Mouse (Mus musculus) induced T-regulatory cell, adult 2 months (primary cell): ENCODE data around the gene Mief1.
A peak's percentile ranks its signal among the peaks of the same experiment; 100 is the strongest.

Experiments used
- DNase-seq: peaks from one replicate; pipeline ENCODE4 v3.0.0-alpha.2; 2012; ENCODE audit warnings: low read depth

Gene Mief1

DNA sequence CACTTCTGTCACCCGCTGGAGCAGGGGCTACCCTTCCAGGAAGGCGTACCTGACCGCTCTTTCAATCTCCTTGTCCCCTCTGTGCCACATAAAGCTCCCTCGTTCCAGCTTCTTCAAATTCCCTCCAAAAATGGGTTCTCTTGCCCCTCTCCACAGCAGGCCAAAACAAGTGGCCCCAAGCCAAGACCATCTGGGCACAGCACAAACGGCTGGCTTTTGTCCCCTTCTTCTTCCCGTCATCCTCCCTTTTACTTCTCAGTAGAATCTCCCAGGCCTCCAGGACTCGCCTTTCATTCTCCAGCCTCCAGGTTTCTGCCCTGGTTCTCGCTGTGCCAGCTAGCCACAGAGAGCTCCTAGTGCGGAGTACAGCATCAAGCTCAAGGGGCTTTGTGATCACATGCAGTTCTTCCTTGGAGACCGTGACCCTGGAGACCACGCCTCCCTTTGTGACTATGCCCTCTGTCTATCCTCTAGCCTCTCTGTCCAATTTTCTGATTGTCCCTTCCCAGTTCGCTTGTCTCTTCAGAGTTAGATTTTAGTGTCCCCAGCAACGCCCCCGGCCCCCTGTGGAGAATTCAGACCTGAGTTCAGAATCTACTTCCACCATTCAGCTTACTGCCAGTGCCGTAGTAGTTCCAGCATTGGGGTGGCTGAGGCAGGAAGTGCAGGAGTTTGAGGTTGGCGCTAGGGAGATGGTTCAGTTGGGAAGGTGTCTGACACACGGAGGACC is 5.6 kb upstream of the Mief1 start:
- DNase-seq, result no peak

DNA sequence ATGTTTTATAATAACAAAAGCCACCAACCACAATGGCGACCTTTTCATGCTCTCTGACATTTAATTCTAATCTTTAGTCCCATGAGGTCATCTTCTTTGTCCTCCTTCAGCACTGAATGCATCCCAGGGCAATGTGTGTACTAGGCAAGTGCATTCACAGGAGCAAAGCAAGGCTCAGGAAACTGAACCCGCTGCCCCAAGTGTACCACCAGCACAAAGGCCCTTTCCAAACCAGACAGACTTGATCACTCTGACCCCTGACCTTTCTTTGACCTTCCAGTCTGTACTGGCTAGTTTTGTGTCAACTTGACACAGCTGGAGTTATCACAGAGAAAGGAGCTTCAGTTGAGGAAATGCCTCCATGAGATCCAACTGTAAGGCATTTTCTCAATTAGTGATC is 1.5 kb upstream of the Mief1 start:
- peak; percentile 30 for DNase-seq

DNA sequence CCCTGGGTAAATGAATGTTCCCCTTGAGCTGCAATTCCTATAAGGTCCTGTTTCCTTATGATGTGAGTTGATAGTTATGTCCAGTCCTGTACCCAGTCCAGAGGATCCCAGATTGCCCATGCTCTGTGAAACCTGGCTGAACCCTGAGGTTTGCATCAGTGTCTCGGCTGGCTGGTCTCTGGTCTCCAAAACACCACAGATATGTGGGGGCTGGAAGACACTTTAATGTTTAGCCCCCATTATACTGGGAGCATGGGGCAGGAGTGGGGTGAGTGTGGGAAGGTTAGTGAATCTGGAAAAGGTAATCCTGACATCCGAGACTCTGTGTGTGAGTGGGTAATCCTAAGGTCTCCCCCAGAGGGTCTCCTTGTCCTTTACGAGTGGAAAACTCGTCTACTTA is 765 bp upstream of the Mief1 start:
- DNase-seq, result no peak

DNA sequence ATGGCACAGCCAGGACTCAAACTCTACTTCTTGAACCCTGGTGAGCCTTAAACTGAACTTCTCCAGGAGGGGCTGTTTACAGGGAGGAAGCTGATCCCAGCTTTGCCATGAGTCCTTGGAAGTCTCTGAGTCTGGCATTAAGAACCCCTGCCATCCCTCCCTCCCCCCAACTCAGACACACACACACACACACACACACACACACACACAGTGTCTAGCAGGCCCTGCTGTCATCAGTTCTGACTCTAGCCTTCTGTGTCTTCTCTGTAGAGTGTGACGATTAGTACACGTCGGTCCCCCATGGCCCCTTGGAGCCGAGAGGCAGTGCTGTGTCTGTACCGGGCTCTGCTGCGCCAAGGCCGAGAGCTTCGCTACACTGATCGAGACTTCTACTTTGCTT is 1.7 kb downstream of the Mief1 start, which contains the start of gene AC140267.1:
AC140267.1 (plus strand) TSS at position 301 of the 400 bp plus-strand sequence.
- DNase-seq, result no peak

DNA sequence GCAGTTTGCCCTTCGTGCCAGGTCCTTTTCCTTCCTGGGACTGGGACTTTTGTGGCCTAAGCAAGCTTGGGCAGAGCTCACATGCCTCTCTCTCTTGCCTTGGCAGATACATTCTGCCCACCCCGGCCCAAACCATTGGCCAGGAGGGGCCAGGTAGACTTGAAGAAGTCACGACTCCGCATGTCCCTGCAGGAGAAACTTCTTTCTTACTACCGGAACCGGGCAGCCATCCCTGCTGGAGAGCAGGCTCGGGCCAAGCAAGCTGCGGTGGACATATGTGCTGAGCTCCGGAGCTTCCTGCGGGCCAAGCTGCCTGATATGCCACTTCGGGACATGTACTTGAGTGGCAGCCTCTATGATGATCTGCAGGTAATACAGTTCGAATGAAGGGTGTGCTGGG is 14.3 kb downstream of the Mief1 start:
- DNase-seq, result no peak

DNA sequence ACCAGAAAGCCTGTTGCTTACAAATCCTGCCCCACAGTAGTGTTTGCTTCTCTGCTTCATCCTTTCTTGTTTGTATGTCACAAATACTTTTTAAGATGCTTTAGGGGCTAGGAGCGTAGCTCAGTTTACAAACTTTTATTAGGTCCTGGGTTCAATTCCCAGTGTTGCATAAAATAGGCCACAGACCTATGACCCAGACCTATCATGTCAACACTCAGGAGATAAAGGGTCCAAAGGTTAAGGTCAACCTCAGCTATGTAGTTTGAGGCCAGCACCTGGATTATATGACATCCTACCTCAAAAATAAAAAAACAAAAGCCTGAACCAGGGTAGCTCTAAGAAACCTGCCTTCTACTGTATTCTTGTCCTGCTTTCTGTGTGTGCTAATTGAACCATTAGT is 14.8 kb downstream of the Mief1 start:
- no peak for DNase-seq

DNA sequence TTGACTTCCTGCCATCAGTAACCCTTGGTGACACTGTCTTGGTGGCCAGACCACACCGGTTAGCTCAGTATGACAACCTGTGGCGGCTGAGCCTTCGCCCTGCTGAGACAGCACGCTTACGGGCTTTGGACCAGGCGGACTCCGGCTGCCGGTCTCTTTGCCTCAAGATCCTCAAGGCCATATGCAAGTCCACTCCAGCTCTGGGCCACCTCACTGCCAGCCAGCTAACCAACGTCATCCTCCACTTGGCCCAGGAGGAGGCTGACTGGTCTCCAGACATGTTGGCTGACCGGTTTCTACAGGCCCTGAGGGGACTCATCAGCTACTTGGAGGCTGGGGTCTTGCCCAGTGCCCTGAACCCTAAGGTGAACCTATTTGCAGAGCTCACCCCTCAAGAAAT is 15.9 kb downstream of the Mief1 start:
- no peak for DNase-seq

DNA sequence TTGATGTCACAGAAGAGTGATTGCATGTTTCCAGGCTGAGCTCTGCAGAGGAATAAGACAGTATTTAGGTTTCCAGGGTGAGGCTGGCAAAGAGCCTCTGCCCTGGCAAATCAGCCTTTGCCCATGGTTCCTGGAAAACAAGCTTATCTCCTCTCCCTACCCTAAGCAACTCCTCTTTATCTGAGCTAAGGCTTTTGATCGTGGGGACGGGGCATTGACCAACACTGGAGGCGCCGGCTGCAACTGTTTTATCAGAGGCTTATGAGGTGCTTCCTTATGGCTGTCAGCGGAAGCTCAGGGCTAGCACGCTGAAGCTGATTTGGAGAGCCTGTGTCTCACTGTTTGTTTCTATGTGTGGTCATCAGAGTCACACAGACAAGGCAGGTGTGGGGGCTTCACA is 16.8 kb downstream of the Mief1 start:
- no peak for DNase-seq

DNA sequence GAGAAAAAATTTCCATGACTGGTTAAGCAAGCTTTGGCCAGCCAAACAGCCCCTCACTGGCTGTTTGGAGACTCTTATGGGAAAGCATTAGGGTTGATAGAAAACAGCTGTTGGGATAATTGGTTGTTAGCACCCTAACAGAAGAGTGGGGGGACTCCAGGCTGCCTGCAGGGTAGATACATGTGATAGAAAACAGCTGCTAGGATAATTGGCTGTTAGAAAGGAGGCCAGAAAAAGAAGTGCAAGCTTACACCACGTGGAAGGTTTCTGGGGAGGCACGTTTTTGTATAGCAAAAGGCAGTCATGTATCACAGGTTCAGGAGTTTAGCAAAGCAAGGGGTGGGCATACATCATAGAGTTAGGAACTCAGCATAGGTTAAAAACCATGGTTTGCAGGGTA is 19.7 kb downstream of the Mief1 start:
- DNase-seq, result no peak

DNA sequence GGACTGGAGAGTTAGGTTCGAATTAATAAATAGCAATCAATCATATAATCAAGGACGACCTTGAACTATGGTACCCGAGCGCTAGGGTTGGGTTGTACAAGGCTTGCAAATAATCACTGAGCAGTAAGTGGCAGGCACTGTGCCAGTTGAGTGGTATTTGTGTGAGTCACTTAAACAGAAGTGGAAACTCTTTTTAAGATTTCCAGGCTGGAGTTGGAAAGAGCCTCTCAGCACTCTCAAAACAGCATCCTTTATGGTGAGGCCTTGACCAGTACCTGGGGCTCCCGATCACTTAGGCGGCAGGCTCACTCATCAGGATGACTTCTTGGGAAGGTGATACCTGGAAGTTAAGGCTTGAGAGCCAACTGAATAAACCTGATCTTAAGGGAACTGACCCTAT is 20.4 kb downstream of the Mief1 start:
- DNase-seq, result no peak

DNA sequence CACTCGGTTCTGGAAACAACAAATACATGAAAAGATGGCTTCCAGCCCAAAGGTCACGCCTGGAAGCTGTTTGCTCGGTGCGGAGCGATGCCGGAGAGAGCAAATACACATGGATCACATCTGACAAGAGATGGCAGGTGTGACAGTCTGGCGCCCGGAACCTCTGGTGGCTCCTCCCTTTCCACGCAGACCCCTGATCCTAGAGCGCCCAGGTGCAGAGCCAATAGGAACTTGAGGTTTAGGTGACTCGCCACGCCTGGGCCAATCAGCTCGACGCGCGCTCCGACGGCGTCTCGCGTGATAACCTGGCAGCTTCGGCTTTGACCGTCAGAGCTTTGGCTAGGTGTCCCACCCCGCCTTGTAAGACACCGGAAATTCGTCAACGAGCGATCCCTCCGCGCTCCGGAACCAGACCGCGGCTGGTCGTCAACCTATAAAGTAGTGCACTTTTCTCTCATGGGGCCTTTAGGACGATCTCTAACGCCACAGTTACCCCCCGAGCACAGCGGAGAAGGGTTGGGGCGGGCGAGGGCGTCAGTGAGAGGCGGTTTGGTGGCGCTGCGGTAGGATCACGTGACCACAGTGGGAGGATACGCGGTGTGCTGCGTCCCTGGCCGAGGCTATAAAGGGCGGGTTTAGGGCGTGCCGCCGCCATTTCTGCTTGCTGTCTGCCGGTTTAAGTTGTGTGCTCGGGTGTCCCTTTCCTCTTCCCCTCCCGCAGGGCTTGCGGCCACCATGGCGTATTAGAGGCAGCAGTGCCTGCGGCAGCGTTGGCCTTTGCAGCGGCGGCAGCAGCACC is 21.2 kb downstream of the Mief1 start, which contains the start of gene Atf4:
Atf4 (plus strand) TSS at position 338 of the 799 bp plus-strand sequence.
- peak; percentile 99 for DNase-seq

DNA sequence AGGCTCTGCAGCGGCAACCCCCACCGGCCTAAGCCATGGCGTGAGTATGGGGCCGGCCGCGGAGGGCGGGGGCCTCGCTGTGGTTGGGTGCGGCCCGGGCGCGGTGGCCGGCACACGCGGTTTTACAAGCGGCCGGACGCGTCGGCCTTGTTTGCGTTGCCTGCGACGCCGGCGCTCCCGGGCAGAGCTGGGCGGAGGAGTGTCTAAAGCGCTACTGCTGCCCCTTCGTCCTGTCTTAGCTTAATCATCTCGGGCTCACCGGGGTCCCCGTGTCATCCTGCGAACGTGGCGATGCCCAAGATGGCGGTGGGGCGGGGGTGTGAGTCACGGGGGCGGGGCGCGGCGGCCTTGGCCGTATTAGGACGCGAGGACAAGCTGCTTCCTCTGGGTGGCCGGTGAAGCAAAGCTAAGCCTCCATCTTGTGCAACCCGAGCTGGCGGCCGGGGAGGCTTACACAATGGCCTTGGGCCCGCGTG is 21.9 kb downstream of the Mief1 start:
- DNase-seq, result peak; percentile 85

DNA sequence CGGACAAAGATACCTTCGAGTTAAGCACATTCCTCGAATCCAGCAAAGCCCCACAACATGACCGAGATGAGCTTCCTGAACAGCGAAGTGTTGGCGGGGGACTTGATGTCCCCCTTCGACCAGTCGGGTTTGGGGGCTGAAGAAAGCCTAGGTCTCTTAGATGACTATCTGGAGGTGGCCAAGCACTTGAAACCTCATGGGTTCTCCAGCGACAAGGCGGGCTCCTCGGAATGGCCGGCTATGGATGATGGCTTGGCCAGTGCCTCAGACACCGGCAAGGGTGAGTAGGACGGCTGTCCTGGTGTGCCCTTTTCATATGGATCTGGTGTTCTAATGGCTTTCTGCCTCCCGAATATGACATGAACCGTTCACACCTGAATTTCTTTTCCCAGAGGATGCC is 22.4 kb downstream of the Mief1 start:
- DNase-seq, result no peak

DNA sequence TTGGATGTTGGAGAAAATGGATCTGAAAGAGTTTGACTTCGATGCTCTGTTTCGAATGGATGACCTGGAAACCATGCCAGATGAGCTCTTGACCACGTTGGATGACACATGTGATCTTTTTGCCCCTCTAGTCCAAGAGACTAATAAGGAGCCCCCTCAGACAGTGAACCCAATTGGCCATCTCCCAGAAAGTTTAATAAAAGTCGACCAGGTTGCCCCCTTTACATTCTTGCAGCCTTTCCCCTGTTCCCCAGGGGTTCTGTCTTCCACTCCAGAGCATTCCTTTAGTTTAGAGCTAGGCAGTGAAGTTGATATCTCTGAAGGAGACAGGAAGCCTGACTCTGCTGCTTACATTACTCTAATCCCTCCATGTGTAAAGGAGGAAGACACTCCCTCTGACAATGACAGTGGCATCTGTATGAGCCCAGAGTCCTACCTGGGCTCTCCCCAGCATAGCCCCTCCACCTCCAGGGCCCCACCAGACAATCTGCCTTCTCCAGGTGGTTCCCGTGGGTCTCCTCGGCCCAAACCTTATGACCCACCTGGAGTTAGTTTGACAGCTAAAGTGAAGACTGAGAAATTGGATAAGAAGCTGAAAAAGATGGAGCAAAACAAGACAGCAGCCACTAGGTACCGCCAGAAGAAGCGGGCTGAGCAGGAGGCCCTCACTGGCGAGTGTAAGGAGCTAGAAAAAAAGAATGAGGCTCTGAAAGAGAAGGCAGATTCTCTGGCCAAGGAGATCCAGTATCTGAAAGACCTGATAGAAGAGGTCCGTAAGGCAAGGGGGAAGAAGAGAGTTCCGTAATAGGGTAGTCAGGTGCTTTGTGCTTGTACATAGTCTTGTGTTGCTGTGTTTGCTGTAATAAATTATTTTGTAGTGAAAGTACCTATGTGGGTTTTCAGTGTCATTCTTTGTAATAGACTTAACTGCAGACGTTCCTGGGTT is 23.1 kb downstream of the Mief1 start:
- peak; percentile 34 for DNase-seq

DNA sequence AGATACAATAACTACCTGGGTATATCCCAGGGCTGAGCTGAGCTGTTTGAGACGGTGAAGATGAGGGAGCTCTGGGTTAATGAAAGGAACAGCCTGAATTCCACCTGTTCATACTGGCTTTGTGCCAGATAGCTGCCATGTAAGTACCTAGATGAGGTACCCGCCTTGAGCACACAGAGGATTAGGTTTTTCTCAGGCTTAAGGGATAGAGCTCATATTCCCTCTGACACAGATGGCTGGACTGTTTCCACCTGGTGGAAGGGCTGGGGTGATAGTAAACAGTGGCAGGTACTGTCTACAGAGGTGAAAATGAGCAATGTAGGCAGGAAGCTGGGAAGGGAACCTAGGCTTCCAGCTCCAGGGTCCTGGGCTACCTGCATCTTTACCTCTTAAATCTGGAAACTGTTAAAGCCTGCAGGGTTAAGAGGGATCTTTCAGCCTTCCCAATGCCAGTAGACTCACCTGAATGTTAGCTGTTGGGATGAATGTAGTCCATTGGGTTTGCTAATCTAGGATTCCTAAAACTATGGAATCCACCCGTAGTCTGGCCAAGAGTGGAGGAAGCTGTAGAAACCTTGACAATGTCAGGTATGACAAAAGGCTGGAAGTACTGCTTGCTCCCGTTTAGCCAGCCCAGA is 23.9 kb downstream of the Mief1 start:
- peak; percentile 45 for DNase-seq

DNA sequence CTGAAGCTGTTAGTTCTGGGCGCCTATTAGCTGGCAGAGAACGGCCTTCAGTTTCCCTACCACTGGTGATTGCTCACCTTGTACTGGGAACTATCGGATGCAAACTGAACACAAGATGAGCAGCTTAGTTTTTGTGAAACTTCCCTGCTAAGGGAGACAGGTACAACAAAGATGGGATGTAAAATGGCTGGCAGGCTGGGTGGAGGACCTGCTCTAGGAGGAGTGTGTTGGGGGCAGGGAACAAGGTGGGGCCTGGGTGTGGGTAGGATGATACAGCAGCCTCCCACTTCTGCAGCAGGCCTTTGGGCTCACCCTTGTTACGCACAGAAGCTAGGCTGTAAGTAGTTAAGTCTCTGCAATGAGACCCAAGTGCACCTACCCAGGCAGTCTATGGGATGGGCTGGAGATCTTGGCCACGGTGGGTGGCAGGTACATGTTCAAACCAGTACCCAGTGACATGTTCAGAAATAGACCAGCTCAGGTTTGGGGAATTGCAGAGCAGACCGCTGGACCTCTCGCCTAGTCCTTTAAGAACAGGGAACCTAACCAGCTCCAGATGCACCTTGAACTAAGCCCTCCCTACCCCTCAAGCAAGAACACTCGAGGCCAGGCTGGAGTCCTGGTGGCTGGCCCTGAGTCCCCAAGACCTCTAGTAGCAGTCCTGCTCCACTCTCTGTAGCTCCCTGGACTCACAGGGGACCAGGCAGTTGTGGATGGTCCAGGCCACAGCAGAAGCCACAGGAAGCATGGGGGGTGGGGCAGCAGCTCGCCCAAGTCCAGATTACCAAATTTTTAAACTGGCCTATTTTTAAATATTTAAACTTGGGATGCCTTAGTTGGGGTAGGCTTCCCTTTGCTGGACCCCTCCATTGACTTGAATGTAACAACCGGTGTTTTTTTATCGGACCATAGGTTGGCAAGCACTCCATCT is 24.7 kb downstream of the Mief1 start:
- DNase-seq, result peak; percentile 33

DNA sequence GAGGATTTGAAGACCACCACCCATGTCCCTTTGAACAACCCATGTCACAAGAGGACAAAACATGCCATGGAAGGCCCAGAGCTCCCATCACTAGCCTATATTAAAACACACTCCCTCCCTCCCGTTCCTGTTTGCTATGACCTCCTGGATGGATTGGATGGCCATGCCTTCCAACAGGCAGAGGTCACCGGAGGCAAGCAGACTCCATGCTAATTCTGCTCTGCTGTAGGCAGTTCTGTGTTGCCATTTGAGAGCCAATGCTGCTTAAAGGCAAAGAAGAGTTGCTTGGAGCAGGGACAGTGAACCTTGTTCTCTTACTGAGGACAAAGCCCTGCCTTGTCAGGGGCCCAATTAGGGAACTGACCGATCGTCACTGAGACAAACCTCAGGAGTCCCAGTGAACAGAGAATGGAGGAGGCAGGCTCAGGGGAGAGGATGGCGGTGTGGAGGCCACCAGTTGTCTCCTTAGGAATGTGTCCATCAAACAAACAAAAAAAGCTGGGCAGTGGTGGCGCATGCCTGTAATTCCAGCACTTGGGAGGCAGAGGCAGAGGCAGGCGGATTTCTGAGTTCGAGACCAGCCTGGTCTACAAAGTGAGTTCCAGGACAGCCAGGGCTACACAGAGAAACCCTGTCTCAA is 25.7 kb downstream of the Mief1 start:
- no peak for DNase-seq

DNA sequence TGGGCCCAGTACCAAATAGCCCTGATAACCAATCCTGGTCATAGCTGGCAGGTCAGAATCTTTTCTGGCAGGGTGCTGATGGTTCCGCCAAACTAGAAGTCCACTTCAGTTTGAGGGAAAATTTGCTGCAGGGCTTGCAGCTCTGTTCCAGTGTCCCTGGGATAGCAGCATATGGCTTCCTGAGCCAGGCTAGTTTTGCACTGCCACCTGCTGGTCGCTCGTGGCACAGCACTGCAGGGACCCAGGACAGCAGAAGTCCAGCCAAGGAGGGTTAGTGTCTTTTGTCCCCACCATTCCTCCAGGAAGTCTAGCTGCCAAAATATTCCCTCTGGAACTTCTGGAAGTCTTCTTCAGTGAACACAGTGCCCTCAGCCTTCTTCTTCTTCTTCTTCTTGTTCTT is 26.9 kb downstream of the Mief1 start:
- DNase-seq, result peak; percentile 88

DNA sequence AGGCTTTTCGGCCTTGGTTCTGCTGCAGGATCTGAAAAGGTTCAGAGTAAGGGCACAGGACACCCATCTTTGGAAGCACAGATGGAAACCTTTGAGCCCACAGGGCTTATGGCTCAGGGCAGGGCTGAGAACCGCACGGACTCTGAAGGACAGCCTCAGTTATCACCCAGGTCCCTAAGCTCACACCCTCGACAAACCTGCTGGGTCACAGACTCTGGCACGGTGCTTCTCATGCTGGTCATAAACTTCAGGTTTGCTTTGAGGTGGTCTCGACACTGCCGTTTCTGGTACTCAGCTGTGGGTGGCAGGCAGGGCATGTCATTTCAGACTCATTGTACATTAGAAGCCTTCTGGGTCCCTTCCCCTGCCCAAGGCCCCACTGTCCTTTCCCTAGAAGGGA is 27.3 kb downstream of the Mief1 start:
- DNase-seq, result no peak
